Mouse (Mus musculus): Measurements from ENCODE around the gene Sugp1.
"Not testable (repeated sequence)": the region's sequence is repeated elsewhere in the genome, so short reads cannot be mapped to it uniquely, and the experiment has no call there.

The Sugp1 gene

DNA sequence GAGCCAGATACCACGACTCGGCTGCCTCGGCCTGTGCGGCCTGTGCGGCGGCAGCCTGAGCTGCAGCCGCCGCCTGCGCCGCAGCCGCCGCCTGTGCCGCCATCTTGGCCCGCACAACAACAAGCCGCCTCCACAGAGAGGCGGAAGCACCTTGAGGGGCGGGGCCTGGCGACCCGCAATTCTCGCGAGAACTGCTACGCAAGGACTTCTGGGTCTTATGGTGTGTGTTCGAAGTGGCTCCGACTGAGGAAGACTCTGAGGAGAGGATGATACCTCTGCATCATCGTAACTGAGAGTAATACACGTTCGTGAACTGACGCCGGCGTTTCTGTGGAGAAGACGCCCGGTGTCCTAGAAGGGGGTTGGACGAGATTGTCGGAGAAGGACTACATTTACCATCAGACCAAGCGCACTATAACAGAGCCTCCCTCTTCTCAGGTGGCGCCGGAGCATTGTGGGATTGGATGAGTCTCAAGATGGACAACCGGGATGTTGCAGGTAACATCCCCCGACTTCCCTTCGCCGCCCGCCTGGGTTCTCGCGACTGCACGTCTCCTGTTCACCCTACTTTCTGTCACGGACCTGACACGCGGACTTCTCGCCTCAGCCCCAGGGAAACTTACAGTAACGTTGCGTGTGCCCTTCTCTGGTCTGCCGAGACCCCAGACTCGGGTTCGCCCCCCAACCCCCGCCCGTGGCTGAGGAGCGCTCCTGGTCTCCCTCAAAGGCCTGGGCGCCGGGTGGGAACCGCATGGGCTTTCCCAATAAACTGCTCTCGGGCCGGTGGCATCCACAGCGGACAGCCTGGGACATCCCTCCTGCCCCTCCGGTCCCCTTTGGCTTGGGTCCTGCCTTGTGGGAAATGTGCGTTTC is at the start of gene Sugp1, which contains the start of gene Mau2:
TSS of gene Sugp1 (plus strand) at position 231 of the 873 bp plus-strand sequence.
TSS of gene Mau2 (minus strand) at position 152 of the 873 bp plus-strand sequence.
- DNase-seq = peak; percentile 97

- DNase-seq = no peak
Measured at GRCm38 (mm10) chr8:69995422-69995775, 47.2 kb upstream of the Sugp1 start.

DNA sequence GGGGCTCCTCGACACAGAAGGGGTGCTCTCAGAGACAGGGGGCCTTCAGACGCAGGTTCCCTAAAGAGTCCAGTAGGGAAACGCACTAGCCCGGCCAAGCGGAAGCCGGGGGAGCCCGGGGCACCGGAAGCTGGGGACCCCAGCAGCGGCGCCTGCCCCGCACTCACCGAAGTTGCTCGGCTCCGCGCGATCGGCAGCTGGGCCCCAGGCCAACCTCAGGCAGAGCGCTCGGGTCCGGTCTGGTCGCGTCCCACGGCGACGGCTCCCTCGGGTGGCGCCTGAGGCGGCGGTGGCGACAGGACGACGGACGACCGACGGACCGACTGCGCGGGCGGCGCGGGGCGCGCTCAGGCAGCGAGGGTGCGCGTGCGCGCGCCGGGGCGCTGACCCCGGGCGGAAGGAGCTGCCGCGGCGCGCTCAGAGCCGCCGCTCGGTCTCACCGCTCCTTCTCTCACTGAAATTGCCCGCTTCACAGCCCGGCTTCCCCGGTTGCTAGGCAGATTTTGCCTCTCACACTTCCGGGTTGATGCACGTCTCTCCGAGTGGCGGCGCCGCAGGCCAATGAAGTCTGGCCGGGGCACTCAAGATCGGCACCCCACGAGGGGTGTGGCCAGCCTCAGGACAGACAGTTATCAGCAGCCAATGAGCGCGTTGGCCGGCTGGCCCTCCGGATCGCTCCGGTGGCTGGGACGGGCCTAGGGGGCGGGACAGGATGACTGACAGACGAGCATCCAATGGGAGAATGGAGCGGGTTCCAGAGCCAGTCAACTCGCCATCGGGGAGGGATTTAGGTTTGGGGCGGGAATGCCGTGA is 46.6 kb upstream of the Sugp1 start, which contains the start of gene Gatad2a:
TSS of gene Gatad2a (minus strand) at position 609 of the 813 bp plus-strand sequence.
- DNase-seq = peak; percentile 100

DNA sequence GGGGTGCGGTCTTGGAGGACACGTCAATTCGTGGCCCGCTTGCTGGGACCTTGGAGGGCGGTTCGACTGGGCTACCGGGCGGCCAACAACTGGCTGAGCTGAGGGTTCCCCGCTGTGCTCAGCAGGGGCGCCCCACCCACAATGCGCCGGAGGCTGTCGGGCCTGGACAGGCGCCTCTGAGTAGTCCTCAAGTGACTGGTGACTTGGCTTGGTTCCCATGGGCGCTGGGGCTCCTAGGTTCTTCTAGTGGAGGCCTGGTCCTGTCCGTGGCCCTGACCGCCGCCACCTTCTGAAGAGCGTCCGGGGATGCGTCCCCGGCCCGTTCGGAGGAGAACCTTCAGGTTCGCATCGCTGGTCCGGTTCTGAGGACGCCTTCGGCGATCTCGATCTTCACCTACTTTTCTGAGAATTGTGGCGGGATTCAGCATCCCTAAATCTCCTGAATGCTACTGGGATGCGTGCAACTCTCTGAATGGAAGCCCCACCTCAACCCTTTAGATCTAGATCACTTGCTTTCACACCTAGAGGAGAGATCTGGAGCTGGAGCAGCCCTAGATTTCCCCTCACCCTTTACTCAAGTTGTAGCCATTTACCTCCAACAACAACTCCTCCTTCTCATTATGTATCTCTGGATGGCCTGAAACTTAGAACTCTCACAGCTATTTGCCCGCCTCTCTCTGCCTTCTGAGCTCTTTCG is 45.9 kb upstream of the Sugp1 start:
- no peak for DNase-seq

DNA sequence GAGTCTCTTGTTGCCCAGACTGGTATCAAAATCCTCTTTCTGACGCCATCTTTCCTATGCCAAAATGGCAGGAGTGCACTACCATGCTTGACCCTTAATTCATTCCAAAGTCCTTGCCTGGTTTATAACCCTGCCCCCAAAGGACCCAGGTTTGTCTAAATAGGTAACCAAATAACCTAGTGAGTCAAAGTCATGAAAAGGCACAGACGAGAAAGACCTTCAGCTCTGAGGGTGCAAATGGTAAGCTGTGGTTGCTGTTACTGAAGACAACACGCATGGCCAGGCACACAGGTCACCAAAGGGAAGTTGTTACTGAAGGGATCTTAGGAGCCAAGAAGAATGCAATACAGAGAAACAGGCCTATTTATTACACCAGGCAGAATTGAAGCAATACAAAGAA is 43.9 kb upstream of the Sugp1 start:
- no peak for DNase-seq

DNA sequence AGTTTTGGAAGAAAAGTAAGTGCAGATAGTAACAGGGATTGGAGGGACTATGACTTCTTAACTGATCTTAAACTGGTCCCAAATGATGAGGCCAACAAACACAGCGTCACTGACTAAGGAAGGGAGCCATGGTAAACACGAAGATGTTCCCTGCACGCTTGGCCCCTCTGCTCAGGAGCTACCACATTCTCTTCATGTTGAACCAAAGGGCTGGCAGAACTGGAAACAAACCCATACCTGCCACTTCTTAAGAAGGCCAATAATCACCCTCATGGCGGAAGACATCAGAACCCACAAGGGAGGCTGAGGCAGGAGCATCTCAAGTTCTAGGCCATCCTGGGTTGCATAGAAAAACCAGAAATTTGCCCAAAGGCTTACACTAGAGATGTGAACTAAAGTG is 43.4 kb upstream of the Sugp1 start:
- DNase-seq = no peak

GRCm38 (mm10) chr8:70000226-70000625 is 42.4 kb upstream of the Sugp1 start:
- DNase-seq = no peak

GRCm38 (mm10) chr8:70001176-70001891 is 41.3 kb upstream of the Sugp1 start:
- DNase-seq = peak; percentile 94

DNA sequence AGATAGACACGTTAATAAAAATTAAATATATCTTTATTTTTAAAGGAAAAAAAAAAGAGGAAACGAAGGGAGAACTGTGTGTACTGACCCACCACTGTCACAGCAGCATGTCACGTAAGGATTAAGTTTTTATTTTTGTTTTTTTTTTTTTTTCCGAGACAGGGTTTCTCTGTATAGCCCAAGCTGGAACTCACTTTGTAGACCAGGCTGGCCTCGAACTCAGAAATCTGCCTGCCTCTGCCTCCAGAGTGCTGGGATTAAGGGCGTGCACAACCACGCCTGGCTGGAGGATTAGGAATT is 40.8 kb upstream of the Sugp1 start:
- DNase-seq = not testable (repeated sequence)

DNA sequence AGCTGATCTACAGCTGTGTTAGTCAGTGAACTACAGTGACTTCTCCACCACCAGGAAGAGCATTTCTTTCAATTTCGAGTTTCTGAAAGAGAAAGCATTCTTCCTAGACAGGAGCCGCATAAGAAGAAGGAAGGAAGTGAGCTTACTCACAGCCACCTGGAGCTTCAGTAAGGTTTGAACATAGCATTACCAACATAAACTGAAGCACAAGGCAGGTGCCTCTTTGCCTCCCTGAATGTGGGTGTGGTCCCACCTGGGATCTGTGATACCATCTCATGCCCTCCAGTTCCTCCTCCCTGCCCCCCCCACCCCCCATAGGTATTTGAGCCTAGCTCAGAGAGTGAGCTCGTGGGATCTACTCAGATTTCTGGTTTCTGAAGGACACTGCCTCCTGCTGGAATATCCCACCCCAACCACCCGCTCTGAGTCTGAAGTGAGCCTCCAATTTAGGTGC is 39.4 kb upstream of the Sugp1 start:
- no peak for DNase-seq

DNA sequence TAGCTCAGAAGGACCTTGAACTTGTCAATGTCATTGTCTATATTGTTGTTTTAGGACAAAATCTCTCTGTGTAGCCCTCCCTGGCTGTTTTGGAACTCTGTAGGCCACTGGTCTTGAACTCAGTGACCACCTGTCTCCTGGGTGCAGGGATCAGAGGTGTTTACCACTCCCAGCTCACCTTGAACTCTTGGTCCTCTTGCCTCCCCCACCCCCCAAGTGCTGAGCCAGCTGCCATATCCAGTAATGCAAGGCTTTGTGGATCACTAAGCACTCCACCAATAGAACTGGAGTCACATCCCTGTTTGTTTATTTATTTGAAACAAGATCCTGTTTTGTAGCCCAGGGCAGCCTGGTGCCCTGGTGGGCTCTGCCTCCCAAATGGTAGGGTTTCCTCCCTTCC is 38.3 kb upstream of the Sugp1 start:
- DNase-seq = no peak

DNA sequence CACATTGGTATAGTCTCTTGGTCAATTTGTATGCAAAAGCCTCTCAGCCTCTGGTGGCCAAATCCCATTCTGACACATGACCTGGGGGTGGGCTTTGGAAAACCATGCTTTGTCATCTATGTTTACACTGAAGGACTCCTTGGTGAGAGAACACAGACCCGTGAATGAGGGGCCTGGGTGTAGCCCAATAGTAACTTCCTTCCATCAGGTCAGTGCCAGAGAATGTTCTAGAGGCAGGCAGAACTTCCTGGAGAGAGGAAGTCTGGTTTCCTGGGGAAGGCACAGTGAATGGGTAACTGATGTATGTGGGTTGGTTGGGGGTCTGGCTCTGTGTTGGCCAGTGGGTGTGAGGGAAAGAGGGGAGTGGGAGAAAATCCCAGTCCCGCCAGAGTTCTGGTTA is 37.4 kb upstream of the Sugp1 start:
- peak; percentile 82 for DNase-seq

GRCm38 (mm10) chr8:70010796-70011195 is 31.8 kb upstream of the Sugp1 start:
- not testable (repeated sequence) for DNase-seq

GRCm38 (mm10) chr8:70012350-70012749 is 30.3 kb upstream of the Sugp1 start:
- DNase-seq = no peak

DNA sequence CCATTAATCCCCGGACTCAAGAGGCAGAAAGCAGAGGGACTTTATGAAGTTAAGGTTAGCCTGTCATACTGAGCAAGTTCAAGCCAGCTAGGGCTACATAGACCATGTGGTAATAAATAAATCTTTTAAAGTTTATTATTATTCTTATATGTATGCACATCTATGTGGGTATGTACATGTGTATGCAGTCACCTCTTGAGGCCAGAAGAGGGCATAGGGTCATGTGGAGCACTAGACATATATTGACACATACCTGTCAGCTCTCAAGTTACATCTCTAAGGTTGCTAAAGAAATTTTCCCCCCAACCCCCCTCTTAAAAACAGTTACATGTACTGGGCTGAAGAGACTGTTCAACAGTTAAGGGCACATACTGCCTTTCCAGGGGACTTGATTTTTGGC is 29.9 kb upstream of the Sugp1 start:
- DNase-seq = no peak

DNA sequence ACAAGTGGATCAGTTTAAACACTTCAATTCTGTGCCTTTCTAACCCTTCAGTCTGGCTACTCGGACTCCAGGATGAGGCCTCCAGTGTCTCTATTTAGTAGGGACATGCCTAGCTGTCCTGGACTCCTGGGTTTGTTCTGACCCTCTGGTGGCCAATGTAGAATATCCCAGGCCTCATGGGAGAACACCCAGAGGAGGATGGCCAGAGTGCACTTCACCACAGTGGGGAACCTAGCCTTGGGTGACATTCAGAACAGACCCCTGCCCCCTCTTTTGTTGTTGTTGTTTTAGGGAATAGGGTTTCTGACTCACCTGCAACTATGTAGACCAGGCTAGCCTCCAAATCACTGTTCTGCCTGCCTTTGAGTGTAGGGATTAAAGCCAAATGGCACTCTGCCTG is 27.6 kb upstream of the Sugp1 start:
- DNase-seq = no peak

DNA sequence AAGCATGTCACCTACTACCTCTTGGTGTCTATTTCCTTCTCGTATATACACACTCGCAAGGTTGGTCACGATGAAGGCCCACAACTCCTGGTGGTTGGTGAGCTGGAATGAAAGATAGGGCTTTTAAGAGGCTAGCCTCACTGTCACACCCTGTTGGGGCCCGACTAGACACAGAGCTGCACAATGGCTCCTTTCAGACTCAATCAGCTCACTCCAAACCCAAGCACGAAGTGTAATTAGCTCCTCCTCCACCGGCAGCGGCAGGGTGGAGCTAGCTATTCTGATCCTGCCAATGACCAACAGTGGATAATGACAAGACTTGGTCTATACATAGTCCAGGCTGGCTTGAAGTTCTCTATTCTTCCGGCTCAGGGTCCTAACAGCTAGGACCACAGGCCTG is 19.0 kb upstream of the Sugp1 start:
- DNase-seq = no peak

- DNase-seq = no peak
Measured at GRCm38 (mm10) chr8:70026151-70026550, 16.5 kb upstream of the Sugp1 start.

GRCm38 (mm10) chr8:70030255-70030654 is 12.4 kb upstream of the Sugp1 start:
- DNase-seq = no peak

GRCm38 (mm10) chr8:70037994-70038393 is 4.6 kb upstream of the Sugp1 start:
- no peak for DNase-seq

DNA sequence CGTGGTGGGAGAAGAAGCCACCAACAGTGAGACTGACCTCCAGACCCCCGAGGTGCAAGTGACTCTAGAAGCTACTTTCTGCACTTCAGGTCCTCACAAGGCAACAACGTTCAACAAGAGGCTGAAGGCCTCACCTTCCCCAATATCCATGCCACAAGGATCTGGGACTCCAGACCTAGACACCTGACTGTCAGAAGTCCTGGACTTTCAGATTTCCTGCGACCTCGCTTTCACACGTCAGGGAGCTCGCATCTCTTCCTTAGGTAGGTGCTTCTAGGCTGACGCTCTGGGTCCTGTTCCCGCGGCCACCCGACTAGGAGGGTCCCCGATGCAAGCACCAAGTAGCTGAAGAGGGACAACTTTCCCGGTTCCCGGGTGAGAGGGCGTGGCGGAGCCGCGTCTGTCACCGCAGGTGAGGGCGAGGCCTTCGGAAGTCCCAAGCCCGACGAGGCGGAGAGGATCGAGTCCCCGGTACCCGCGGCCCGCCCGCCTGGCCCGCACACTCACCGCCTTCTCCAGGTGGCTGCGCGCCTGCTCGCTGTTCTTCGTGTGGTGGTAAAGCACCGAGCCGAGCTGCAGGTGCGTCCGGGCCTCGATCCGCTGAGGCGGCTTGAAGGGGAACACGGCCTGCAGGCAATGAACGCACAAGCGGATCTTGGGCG is 597 bp upstream of the Sugp1 start:
- peak; percentile 28 for DNase-seq

DNA sequence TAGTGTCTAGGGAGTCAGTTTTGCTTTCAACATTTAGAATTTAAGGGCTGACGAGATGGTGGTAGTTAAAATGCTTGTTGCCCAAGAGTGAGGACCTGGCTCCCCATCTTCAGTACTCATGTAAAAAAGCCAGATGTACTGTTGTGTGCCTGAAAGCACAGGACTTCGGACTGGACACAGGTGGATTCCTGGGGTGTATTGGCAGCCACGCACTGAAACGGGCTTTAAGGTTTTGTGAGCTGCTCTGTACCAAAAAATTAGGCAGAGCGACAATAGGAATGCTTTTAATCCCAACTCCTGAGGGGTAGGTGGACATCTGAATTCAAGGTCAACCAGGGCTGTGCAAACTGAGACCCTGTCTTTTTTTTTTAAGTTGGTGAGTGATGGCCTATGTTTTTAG is 1.4 kb downstream of the Sugp1 start:
- DNase-seq = no peak

Data from lung, postnatal 36 days (tissue).